Mouse (Mus musculus) fibroblast of lung, adult 2 months (primary cell): ENCODE measurements around the gene Ypel3.
"Not testable (repeated sequence)": the region's sequence is repeated elsewhere in the genome, so short reads cannot be mapped to it uniquely, and the experiment has no call there.

Experiments used
- DNase-seq: peaks from one replicate; pipeline ENCODE4 v3.0.0-alpha.2; 2011; ENCODE audit warnings: low read depth

Gene Ypel3

GRCm38 (mm10) chr7:126766201-126766600 lies 10.6 kb upstream of the Ypel3 start, which contains the start of gene Gdpd3:
Gene Gdpd3, plus strand, starts transcription at chr7:126766334.
- DNase-seq: no peak

DNA sequence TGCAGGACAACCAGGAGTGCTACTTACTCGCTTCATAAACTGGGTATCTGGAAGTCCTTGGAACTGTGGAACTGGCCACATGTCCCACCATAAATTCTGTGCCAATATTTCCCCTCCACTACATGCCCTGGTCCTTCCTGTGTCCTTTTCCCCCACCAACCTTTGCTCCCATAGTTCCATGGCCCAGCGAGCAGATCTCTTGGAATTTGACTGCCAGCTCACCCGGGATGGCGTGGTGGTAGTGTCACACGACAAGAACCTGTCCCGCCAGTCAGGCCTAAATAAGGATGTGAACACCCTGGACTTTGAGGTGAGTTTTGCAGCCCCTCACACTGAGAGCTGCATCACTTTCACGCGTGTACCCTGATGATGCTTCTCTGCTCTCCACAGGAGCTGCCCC lies 9.8 kb upstream of the Ypel3 start:
- DNase-seq: no peak

DNA sequence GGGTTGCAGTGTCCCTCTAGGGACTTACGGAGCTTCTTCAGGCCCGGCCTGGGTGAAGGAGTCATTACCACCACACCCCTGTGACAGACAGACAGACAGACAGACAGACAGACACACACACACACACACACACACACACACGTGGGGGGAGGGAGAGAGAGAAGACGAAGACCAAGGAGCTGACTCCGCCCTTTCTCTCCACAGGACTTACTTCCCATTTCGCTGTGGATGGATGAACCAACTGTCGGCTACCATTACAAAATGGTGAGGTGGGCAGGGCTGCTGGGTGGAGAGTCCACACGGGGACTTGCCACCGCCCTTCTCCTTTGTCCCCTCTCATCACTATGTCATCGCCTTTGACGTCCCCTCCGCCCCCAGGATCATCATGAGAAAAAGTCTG lies 6.0 kb upstream of the Ypel3 start:
- no peak for DNase-seq

DNA sequence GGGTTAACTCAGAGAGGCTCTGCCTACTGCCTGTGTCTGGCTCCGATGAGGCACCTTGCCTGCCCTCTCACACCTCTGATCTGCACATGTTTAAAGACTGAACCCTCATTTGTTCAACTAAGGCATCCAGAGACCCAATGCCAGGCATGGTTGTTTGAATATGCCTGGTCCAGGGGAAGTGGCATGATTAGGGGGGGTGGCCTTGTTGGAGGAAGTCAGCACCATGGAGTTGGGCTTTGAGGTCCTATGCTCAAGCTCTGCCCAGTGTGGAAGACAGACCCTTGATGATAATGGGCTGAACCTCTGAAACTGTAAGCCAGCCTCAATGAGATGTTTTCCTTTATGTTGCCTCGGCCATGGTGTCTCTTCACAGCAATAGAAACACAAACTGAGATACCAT lies 3.4 kb upstream of the Ypel3 start:
- no peak for DNase-seq

GRCm38 (mm10) chr7:126774463-126774862 lies 2.3 kb upstream of the Ypel3 start:
- DNase-seq: no peak

DNA sequence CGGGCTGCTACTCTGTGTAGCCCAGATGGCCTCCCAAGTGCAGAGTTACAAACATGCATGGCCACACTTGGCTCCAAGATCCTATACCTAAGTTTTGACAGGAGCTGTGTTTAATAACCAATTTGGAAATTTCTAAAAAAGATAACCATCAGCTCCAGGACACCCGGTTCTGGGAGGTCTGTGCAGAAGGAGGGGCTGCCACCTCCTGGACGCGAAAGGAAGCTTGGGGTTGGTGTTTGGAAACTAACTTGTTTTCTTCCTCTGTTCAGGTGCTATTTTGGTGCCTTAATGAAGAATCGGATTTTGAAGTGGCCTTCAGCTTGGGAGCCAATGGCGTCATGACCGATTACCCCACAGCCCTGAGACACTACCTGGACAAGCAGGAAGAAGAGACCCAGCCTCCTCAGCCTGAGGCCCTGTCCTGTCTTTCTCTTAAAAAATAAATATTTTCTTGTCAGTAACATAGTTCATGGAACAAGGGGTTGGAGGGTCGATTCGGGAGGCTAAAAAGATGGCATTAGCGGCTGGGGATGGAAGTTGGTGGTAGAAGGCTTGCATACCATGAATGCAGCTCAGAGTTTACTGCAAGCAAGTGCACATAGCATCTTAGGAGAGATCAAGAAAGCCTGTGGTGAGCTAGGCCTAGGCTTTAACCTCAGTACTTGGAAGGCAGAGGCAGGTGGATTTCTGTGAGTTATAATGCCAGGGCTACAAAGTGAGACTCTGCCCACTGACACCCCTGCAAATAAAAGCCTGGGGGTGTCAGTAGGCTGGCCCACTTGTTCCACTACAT lies 1.4 kb upstream of the Ypel3 start:
- DNase-seq: no peak

DNA sequence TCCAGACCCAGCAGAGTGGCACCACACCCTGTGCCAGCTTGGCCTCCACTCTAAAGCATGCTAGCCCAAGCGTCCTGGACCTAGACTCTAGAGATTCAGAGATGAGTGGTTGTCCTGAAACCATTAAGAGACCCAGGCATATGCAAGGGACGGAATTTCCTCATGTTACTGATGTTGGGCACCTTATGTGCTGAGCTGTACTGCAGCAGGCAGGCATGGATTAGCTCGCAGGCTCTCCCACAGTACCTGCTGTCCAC lies 849 bp upstream of the Ypel3 start:
- no peak for DNase-seq

DNA sequence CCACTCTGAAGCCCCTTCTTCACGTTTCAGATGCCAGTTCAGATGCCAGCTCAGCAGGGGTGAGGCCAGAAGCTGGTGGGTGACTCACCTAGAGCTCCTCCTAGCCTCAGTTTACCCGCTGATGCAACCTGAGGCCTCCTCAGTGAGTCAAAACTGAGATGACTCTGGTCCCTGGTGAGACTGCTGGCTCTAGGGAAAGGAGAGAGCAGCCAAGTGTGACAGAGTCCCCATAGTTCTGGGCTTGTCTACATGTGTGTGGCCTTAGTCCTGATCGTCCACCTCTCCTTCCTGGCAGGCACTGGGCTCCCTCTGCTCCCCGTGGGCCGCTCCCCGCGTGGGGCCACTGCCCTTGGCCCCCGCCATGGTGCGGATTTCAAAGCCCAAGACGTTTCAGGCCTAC lies 721 bp downstream of the Ypel3 start:
- DNase-seq: no peak

DNA sequence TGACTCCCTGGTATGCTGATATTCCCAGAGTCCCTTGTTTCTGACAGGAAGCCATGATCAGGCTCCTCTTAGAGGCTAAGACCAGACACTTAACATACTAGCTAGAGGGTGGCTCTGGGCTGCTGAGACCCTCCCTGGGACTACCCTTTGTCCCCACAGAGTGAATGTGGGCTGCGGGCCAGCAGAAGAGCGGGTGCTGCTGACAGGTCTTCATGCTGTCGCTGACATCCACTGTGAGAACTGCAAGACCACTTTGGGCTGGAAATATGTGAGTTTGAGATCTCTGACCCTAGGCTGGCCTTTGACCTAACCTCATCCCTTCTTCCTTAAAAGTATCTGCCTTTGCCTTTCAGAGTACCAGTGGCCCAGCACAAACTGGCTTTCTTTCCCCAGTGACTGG lies 1.4 kb downstream of the Ypel3 start:
- no peak for DNase-seq

DNA sequence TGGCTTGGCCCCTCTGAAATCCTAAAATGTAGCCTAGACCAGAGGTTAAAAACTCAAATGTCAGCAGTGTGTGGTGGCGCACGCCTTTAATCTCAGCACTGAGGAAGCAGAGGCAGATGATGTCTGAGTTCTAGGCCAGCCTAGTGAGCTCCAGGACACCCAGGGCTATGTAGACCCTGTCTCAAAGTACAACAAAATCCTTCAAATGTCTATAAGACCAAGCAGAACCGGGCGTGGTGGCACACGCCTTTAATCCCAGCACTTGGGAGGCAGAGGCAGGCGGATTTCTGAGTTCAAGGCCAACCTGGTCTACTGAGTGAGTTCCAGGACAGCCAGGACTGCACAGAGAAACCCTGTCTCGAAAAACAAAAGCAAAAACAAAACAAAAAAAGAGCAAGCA lies 2.3 kb downstream of the Ypel3 start:
- not testable (repeated sequence) for DNase-seq

- DNase-seq: no peak
Observed at GRCm38 (mm10) chr7:126779983-126780970, 3.5 kb downstream of the Ypel3 start.

DNA sequence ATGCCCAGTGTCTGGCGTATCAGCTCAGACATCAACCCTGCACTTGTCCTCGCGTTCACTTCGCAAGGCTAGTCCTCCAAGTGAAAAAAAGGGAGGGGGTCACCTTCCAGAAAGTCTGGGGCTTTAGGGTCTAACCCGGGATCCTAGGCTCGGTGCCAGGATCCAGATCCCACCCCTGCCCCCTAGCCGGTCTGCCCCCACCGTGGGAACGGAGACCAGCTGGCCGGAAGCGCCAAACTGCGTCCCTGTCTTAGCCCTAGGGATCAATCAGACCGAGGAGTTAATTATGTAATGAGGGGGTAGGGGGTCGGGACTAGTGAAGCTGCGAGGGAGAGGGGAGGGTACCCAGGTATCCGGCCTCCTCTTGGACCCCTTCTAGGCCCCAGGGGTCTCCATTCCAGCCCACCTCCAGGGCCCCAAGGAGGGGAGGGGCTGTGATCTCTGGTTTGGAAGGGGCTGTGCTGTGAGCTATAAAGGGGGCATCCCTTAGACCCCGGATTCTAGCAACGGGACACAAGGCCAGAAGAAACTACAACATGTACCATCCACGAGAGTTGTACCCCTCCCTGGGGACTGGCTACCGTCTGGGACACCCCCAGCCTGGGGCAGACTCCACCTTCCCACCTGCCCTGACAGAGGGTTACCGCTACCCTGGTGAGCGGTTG lies 4.3 kb downstream of the Ypel3 start, which contains the start of gene Tbx6:
TSS of gene Tbx6 (plus strand) at position 513 of the 665 bp plus-strand sequence.
- no peak for DNase-seq

GRCm38 (mm10) chr7:126781661-126782370 lies 5.1 kb downstream of the Ypel3 start:
- no peak for DNase-seq

DNA sequence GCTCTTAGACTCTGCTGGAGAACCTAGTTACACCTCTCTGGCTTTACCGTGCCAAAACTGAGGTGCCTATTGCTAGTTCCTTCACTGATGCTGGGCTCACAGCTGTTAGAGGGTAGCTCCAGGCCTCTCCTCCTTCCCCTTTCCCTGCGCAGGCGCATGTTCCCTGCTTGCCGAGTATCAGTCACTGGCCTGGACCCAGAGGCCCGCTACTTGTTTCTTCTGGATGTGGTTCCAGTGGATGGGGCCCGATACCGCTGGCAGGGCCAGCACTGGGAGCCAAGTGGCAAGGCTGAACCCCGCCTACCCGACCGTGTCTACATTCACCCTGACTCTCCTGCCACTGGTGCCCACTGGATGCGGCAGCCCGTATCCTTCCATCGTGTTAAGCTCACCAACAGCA lies 5.9 kb downstream of the Ypel3 start:
- DNase-seq: no peak

DNA sequence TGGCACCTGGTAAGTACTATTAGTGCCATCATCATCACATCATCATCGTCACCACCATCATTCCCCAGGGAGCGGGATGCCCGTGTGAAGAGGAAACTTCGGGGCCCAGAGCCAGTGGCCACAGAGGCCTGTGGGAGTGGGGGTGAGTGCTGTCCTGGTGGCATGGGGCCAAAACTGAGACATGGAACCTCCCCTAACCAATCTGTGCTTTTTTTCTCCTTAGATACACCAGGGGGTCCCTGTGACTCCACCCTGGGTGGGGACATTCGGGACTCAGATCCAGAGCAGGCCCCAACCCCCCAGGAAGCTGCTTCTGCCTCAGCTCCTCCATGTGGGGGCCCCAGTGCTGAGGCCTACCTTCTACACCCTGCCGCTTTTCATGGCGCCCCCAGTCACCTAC lies 7.7 kb downstream of the Ypel3 start:
- DNase-seq: no peak

DNA sequence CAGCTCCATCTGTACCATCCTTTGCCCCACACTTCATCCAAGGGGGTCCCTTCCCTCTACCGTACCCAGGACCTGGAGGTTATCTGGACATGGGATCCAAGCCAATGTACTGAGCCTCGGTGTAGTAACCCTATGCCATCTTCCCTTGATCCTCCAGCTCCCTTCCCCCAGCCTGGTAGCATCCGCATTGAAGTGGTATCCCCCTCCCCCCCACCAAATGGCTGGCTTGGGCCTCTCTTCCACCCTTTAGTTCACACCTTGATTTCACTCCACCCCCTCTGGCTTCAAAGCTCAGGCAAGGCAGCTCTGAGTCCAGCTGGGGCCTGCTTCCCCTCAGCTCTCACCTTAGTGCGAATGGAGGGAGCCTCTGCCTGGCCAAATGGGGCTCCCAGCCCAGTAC lies 8.3 kb downstream of the Ypel3 start:
- DNase-seq: no peak

DNA sequence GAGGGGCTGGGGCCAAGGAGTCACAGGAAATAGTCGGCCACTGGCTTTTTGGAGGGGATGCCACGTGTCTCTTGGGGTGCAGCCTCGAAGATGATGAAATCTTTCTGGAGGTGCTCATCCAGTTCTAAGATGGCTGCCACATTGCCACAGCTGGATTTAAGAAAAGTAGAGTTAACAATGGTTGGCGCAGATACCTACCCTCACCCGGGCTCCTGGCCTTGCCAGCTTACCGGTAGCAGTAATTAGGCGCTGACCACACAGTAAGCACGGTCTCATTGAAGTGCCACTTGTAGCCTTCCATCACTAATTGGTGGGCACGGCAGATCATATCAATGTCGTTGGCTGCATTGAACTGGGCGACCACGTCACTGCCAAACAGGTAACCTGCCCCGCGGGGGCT lies 9.4 kb downstream of the Ypel3 start:
- no peak for DNase-seq

DNA sequence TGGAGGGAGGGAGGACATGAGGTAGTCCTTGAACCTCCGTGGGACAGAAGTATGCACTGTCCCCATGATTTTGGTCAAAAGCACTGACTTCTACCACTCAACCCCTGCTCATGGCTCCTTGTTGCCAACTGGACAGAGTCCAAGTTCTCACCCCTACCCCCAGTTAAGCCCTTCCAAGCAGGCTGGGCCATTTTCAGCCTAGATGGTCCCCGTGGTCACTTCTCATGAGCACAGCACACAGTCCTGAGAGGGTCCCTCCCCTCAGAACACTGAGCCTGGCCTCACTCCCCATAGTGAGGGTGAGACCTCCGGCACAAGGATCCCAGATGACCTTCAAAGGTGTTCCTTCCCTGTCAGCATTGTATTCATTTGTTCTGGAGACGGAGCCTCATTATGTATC lies 12.4 kb downstream of the Ypel3 start:
- no peak for DNase-seq

DNA sequence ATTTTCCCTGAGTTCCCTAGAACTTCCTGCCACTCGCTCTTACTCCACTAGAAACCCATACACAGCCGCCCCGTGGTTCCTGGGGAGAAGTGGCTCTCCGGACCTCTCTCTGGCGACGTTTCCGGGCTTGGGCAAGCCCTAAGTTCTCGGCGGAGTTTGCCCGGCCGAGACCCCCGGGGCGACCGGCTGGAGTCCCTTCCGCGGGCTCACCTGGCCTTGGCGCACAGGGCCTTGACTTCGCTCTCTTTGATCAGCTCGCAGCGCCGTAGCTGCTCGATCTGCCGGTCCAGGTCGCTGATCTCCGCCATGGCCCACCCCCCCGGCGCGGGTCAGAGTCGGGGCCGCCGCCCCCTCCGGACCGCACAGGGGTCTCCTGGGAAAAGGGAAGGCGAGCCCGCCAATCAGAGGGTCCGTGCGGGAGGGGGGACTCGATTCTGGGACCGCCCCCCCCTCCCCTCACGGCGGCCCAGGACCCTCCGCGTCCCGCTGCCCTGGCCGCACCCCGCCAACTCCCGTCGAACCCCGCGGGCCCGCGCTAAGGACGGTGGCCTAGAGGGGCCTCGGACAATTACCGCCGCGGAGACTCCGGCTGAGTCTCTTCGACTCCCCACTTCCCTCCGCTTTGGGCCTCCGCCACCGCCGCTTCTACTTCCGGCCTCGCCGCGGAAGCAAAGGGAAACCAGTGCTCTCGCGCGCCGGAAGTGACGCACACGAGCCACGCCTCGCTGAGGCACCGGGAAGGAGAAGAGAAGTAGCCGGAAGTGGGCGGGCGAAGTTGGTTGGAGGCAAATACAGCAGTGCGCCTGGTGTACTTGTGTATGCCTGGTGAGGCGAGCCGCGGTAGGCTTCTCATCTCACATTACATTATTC lies 15.3 kb downstream of the Ypel3 start, which contains the start of gene Ppp4c:
TSS of gene Ppp4c (minus strand) at position 646 of the 870 bp plus-strand sequence.
- DNase-seq: peak; percentile 85

DNA sequence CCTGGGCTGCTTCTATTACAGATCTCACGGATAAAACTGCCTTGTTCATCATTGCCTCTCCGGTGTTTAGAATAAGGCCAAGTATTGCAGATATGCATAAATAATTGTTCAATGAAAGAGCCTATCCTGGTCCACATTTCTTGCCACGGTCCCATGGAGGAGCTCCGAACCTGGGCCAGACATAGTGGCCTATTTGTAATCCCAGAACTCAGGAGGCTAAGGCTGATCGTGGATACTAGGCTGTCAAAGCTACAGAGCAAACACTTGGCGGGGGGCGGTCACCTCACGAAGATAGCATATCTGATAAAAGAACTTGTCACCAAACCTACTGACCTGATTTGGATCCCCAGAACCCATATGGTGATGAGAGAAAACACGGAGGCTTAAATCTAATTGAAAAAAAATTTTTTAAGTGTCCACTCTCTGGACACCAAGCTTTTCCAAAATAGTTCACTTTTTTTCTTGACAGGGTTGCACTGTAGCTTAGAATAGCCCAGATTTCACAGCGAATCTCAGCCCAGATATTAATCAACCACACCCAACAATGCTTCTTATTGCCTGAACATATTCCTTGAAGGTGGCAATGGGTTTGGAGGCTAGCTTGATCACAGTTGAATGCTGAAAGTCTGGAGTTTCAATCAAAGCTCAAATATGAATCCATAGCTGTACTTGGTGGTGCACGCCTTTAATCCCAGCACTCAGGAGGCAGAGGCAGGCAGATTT lies 16.1 kb downstream of the Ypel3 start:
- DNase-seq: no peak
